Mouse (Mus musculus) CH12.LX (cell line): ENCODE data around the gene Sox21.

Experiments used
- CHD1 ChIP-seq: IDR thresholded peaks from 2 replicates; pipeline ENCODE4 v1.6.1; 2012; ENCODE audit warnings: low read depth, low read length, improper control_type of control experiment, inconsistent platforms
- CTCF ChIP-seq, 2 experiments: IDR thresholded peaks in 1 of 2; conservative IDR thresholded peaks in 1 of 2; 2 replicates each; pipeline ENCODE4 v1.5.1; 2011 to 2012; ENCODE audit warnings: low read depth in 2 of 2, low read length in 2 of 2, improper control_type of control experiment in 1 of 2, inconsistent platforms in 1 of 2, mild to moderate bottlenecking in 1 of 2, moderate library complexity in 1 of 2
- ELF1 ChIP-seq: IDR thresholded peaks from 2 replicates; pipeline ENCODE4 v1.6.1; 2014; ENCODE audit warnings: low read depth, mild to moderate bottlenecking, inconsistent platforms, low read length, improper control_type of control experiment
- EP300 ChIP-seq: IDR thresholded peaks from 2 replicates; pipeline ENCODE4 v1.6.1; 2011; ENCODE audit warnings: low read length, improper control_type of control experiment
- MAX ChIP-seq: IDR thresholded peaks from 2 replicates; pipeline ENCODE4 v1.6.1; 2011; ENCODE audit warnings: low read length, improper control_type of control experiment
- MAZ ChIP-seq: IDR thresholded peaks from 2 replicates; pipeline ENCODE4 v1.6.1; 2012; ENCODE audit warnings: low read depth, mild to moderate bottlenecking, inconsistent platforms, low read length, improper control_type of control experiment, moderate library complexity
- POLR2A ChIP-seq: IDR thresholded peaks from 2 replicates; pipeline ENCODE4 v1.6.1; 2011; ENCODE audit warnings: low read depth, mild to moderate bottlenecking, improper control_type of control experiment, low read length
- SIN3A ChIP-seq: IDR thresholded peaks from 2 replicates; pipeline ENCODE4 v1.6.1; 2012; ENCODE audit warnings: low read length, improper control_type of control experiment, inconsistent platforms
- SMC3 ChIP-seq: IDR thresholded peaks from 2 replicates; pipeline ENCODE4 v1.6.1; 2011; ENCODE audit warnings: low read depth, low read length, improper control_type of control experiment
- TCF12 ChIP-seq: IDR thresholded peaks from 2 replicates; pipeline ENCODE4 v1.6.1; 2014; ENCODE audit warnings: low read depth, mild to moderate bottlenecking, inconsistent platforms, low read length, improper control_type of control experiment
- UBTF ChIP-seq: IDR thresholded peaks from 2 replicates; pipeline ENCODE4 v1.6.1; 2012; ENCODE audit warnings: low read depth, mild to moderate bottlenecking, inconsistent platforms, low read length, improper control_type of control experiment, moderate library complexity
- USF2 ChIP-seq: conservative IDR thresholded peaks from 2 replicates; pipeline ENCODE4 v1.6.1; 2011; ENCODE audit warnings: low read depth, low read length, improper control_type of control experiment
- ZMIZ1 ChIP-seq: IDR thresholded peaks from 2 replicates; pipeline ENCODE4 v1.6.1; 2012; ENCODE audit warnings: low read depth, mild to moderate bottlenecking, inconsistent platforms, low read length, improper control_type of control experiment

- TF ChIP-seq SMC3 (peak; percentile 58), SIN3A (no peak), EP300 (no peak), CHD1 (no peak), ZMIZ1 (no peak), CTCF (conservative IDR thresholded peaks at IDR 0.05 in 1 of 2, IDR thresholded peaks at IDR 0.05 in 1 of 2; ENCODE audit: low read depth in 2 of 2, low read length in 2 of 2) (peak; percentile 18 to 65; a peak in 3 of 4 replicates), TCF12 (no peak), POLR2A (no peak), ELF1 (no peak), MAX (no peak), MAZ (no peak), UBTF (no peak), USF2 (no peak)
Measured at GRCm38 (mm10) chr14:118220885-118221284, 15.9 kb downstream of the Sox21 start.
